Comparison of ENCODE assay signal across 7 mouse cellular contexts in genomic region chr5:14807136-14807535, GRCm38 (mm10).
A peak's percentile ranks its signal among the peaks of the same experiment; 100 is the strongest.
DNase-seq lines count a peak whose midpoint lies in the region; ATAC-seq and TF ChIP-seq lines count a peak whose summit lies in the region.

No protein-coding gene starts in this region.

- H3K4me2 ChIP-seq in hindbrain, embryonic 11.5 days (replicated peaks; ENCODE audit: low read depth, low read length) = no peak overlapping the region

- H3K4me3 ChIP-seq in E14TG2a.4 (replicated peaks; ENCODE audit: low read length) = no peak overlapping the region
- H3K4me3 ChIP-seq in hindbrain, embryonic 11.5 days (ENCODE audit: low read depth, low read length) = no peak overlapping the region

- peak; percentile 55 for TF ChIP-seq CTCF in E14TG2a.4 (conservative IDR thresholded peaks at IDR 0.05; ENCODE audit: low read length)

- H3K36me3 ChIP-seq in E14TG2a.4 (ENCODE audit: insufficient read depth, low read length) = no peaks in the 10 kb centered on the region
- no peaks in the 10 kb centered on the region for H3K36me3 ChIP-seq in hindbrain, embryonic 11.5 days (ENCODE audit: control insufficient read depth, insufficient read depth, low read length)

- DNase-seq in NIH3T3 (ENCODE audit: low read depth) = peak; percentile 56
- peak; percentile 77 to 79 for DNase-seq in cerebellum, postnatal 14 days
- DNase-seq in hindbrain, embryonic 11.5 days (ENCODE audit: low spot score) = peak; percentile 68
- DNase-seq in layer of hippocampus, adult 9-11 months = peak; percentile 29
- DNase-seq in skeletal muscle tissue, adult 2 months (ENCODE audit: low read depth, low spot score) = peak; percentile 3

- H3K9ac ChIP-seq in hindbrain, embryonic 11.5 days (ENCODE audit: low read depth, low read length) = no peak overlapping the region

- no peaks in the 10 kb centered on the region for H3K9me3 ChIP-seq in E14TG2a.4 (ENCODE audit: low read length)
- no peaks in the 10 kb centered on the region for H3K9me3 ChIP-seq in hindbrain, embryonic 11.5 days (ENCODE audit: control insufficient read depth, low read length)

- no peaks in the 10 kb centered on the region for H3K4me1 ChIP-seq in E14TG2a.4 (replicated peaks; ENCODE audit: low read depth, low read length)
- no peaks in the 10 kb centered on the region for H3K4me1 ChIP-seq in hindbrain, embryonic 11.5 days (replicated peaks; ENCODE audit: control insufficient read depth, insufficient read depth, low read length)

- H3K27ac ChIP-seq in hindbrain, embryonic 11.5 days (ENCODE audit: low read depth, low read length) = no peak overlapping the region

- WGBS in hindbrain, embryonic 11.5 days = 5% methylated on average over 6 of the region's 6 CpGs

- ATAC-seq in hindbrain, embryonic 11.5 days (ENCODE audit: low FRiP score) = peak; percentile 87
- peak; percentile 100 for ATAC-seq in megakaryocyte progenitor cell, adult 5-6 weeks (replicated peaks; ENCODE audit: poor library complexity)

- no peaks in the 10 kb centered on the region for H3K27me3 ChIP-seq in E14TG2a.4 (ENCODE audit: insufficient read depth, low read length)
- H3K27me3 ChIP-seq in hindbrain, embryonic 11.5 days (ENCODE audit: control insufficient read depth, insufficient read depth, low read length) = no peaks in the 10 kb centered on the region

Comparison
In these comparisons a context has a peak if more than half of its experiments do, and no peak if none do; other contexts are left out.
1. DNase-seq: peak in every context shown above with its lines; median percentile 78 in cerebellum, postnatal 14 days; 68 in hindbrain, embryonic 11.5 days; 56 in NIH3T3; 29 in layer of hippocampus, adult 9-11 months; 3 in skeletal muscle tissue, adult 2 months.